Mouse (Mus musculus) neural tube, embryonic 10.5 days (tissue): ENCODE measurements at regions not wholly inside any gene's neighbourhood (a gene's known extent, or its start where the extent isn't known, plus 50 kb on each side); places are given as distances from the start of the nearest gene placed in this dataset.
"Not testable (repeated sequence)": the region's sequence is repeated elsewhere in the genome, so short reads cannot be mapped to it uniquely, and the experiment has no call there.

ENCODE experiments used
- DNase-seq: peaks from one replicate; pipeline ENCODE4 v3.0.0-alpha.2; 2017; ENCODE audit warnings: low spot score; ENCODE audit errors: extremely low spot score

GRCm38 (mm10) chr4:6600766-6601367 is 1638.0 kb downstream of the Car8 start:
- DNase-seq: no peak

GRCm38 (mm10) chr4:6596321-6596720 is 1642.5 kb downstream of the Car8 start:
- no peak for DNase-seq

GRCm38 (mm10) chr4:6592890-6593289 is 1646.0 kb downstream of the Car8 start:
- DNase-seq: not testable (repeated sequence)

GRCm38 (mm10) chr4:6561604-6562357 is 1677.1 kb downstream of the Car8 start:
- no peak for DNase-seq

GRCm38 (mm10) chr4:6539626-6540025 is 1699.2 kb downstream of the Car8 start:
- no peak for DNase-seq

GRCm38 (mm10) chr4:6532441-6532840 is 1706.4 kb downstream of the Car8 start:
- DNase-seq: no peak

GRCm38 (mm10) chr4:6517626-6518025 is 1721.2 kb downstream of the Car8 start:
- DNase-seq: no peak

- peak; percentile 53 for DNase-seq
These were observed 1721.7 kb upstream of the Impad1 start for GRCm38 (mm10) chr4:6514823-6515222.

- no peak for DNase-seq
These were observed 1720.5 kb upstream of the Impad1 start for GRCm38 (mm10) chr4:6513635-6514034.

GRCm38 (mm10) chr4:6512749-6513364 is 1719.7 kb upstream of the Impad1 start:
- peak; percentile 79 for DNase-seq

GRCm38 (mm10) chr4:6508091-6508490 is 1714.9 kb upstream of the Impad1 start:
- DNase-seq: no peak
